Mouse (Mus musculus): ENCODE results near the gene C2cd2l.

DNA sequence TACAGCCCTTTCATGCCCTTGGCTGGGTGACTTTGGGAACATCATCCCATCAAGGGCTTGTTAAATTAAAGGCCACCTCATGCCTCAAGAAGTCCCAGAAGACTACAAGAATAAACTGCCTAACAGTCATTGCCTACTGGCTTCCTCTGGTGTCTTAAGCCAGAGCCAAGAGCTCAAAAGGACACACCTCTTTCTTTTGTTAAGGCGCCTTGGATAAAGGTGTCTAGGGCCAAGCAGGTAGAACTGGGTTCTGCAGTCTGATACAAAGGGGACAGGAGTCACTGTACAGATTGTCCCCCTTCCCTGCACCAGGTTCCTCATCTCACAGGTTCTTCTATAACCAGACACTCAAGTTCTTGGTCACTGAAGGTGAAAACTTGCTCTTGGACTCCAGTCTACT lies 22.5 kb upstream of the C2cd2l start:
- TF ChIP-seq CTCF (IDR thresholded peaks at IDR 0.05; ENCODE audit: control insufficient read depth, insufficient read depth, insufficient read length) (no peak), MAX (IDR thresholded peaks at IDR 0.05) (no peak), USF1 (IDR thresholded peaks at IDR 0.05; ENCODE audit: low read depth) (no peak)
